Mouse (Mus musculus): ENCODE results near the gene Tbcel.

DNA sequence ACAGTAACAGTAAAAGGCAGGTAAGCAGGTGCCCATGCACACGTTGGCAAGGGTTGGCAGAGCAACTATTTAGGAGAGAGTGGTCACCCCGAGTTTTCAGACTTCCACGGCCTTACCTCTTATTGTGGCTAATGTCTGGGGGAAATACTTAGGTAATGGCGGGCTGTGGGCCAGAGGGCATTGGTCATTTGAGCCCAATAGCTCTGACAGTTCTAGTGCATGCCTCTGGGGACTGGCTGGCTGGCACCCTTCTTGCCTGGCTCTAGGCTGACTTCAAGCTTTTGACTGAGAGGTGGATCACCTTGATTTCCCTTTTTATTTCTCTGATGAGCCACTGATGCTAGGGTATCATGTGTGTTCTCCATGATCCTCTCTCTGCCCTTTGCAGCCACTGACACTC lies 129.5 kb downstream of the Tbcel start:
- TF ChIP-seq ZC3H11A (IDR thresholded peaks at IDR 0.05; ENCODE audit: low read depth, low read length) (no peak), POLR2A (IDR thresholded peaks at IDR 0.05; ENCODE audit: control insufficient read depth in 1 of 2, insufficient read depth in 1 of 2, low read depth in 1 of 2, low read length in 2 of 2, poor library complexity in 1 of 2) (no peak), CTCF (IDR thresholded peaks at IDR 0.05 in 2 of 3, conservative IDR thresholded peaks at IDR 0.05 in 1 of 3; ENCODE audit: control insufficient read depth in 1 of 3, insufficient read depth in 1 of 3, low read depth in 2 of 3, low read length in 3 of 3, poor library complexity in 1 of 3, severe bottlenecking in 1 of 3) (no peak), MAFK (IDR thresholded peaks at IDR 0.05; ENCODE audit: borderline replicate concordance, low read depth, low read length) (no peak), HCFC1 (IDR thresholded peaks at IDR 0.05; ENCODE audit: low read depth, low read length) (no peak), UBTF (IDR thresholded peaks at IDR 0.05; ENCODE audit: borderline replicate concordance, insufficient read depth, low read depth, low read length) (no peak), MAX (IDR thresholded peaks at IDR 0.05; ENCODE audit: low read length) (no peak), POLR2AphosphoS2 (IDR thresholded peaks at IDR 0.05; ENCODE audit: low read length) (no peak), MEF2A (IDR thresholded peaks at IDR 0.05; ENCODE audit: extremely low read depth, insufficient replicate concordance, low read depth, low read length, poor library complexity, severe bottlenecking) (no peak), GATA1 (IDR thresholded peaks at IDR 0.05; ENCODE audit: low read depth, low read length) (no peak), E2F4 (IDR thresholded peaks at IDR 0.05; ENCODE audit: borderline replicate concordance, low read depth, low read length) (no peak), SIN3A (IDR thresholded peaks at IDR 0.05; ENCODE audit: low read length) (no peak), RAD21 (IDR thresholded peaks at IDR 0.05; ENCODE audit: low read depth, low read length) (no peak)

Measured in MEL (cell line).